Mouse (Mus musculus): ENCODE data around the gene Bri3bp. TPM values are rescaled to one million over a fixed set of nuclear protein-coding genes. Genes with fewer than 3 reads are reported as not detected.
A peak's percentile ranks its signal among the peaks of the same experiment; 100 is the strongest.

The Bri3bp gene
- polyA plus RNA-seq, 1 experiment: 45.8 TPM

DNA sequence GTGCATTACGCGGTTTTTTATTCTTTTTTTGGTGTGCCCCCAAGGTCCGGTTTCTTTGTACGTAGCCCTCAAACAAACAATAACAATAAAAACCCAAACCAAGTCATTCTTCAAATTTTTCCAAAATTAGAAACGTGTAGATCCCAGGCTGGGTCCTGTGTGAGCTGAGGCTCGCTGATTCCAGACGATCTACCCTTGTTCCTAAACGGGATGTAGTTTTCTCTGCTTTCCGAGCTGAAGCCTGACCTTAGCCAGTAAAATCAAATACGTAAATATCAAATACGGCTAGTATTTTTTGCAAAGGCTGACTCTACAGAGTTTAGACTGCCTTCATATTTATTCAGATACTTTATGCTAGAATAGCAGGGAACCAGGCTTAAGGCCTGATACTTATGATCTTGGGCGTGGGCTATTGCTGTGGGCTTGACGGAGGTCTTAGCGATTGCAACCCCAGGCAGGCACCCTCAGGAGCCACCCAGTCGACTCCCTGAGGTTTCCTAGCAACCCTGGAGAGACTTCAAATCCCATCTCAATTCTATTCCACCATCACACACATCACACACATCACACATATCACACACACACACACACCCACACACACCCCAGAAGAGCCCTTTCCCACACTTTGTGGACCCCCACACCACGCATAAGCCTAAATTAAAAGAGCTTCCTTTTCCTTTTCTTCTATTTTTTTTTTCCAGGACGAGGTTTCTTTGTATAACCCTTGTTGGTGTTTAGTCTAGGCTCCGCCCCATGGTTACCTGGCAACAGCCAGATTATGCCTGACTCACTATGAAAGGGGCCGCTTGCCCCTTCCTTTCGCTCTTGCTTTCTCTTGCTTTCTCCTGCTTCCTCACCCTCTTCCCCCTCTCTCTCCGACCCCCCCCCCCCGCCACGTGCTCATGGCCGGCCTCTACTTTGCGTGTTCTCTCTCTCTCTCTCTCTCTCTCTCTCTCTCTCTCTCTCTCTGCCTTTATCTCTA, 47.5 kb upstream of the Bri3bp start:
- TF ChIP-seq EP300 (IDR thresholded peaks at IDR 0.05; ENCODE audit: insufficient read depth, low read depth, low read length) (0 out of 2 replicates have a peak, but pooled peaks have one; percentile 3), POLR2A (IDR thresholded peaks at IDR 0.05; ENCODE audit: insufficient read depth, low read length) (no peak), CTCF (IDR thresholded peaks at IDR 0.05; ENCODE audit: low read depth, low read length) (no peak)
- peak overlapping the region; percentile 95 for H3K27ac ChIP-seq (ENCODE audit: insufficient read depth, low read length)
- no peaks in the 10 kb centered on the region for H3K27me3 ChIP-seq (ENCODE audit: control insufficient read depth, insufficient read depth, low read length, poor library complexity, severe bottlenecking)
- peak overlapping the region; percentile 47 for H3K4me3 ChIP-seq (ENCODE audit: low read depth, low read length)
- H3K36me3 ChIP-seq (ENCODE audit: control insufficient read depth, insufficient read depth, low read length, poor library complexity, severe bottlenecking): peaks cover under 1% of the 10 kb centered on the region; the same call in 1 of the 2 replicates
- no peaks in the 10 kb centered on the region for H3K9me3 ChIP-seq (replicated peaks; ENCODE audit: control insufficient read depth, insufficient read depth, low read length, poor library complexity, severe bottlenecking)
- H3K9ac ChIP-seq (ENCODE audit: low read depth, poor library complexity, severe bottlenecking): peak overlapping the region; percentile 68
- H3K4me1 ChIP-seq (ENCODE audit: control insufficient read depth, insufficient read depth, low read length): no peaks in the 10 kb centered on the region

DNA sequence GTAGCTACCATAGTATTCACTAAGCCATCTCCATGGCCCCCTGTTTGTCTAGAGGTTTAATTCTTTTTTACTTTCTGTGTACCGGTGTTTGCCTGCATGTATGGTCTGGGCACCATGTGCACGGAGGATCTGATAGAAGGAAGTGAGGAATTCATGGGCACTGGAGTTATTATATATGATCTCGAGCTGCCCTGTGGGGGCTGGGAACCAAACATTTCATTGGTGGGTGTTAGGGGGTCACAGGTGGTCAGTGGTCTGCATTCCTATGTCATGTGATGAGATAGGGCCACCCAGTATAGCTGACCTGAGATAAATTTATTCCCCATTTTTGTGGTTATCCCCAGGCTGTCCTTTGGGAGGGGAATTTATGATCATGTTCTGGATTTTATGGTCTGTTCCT, 46.4 kb upstream of the Bri3bp start:
- Histone ChIP-seq H3K4me1 (ENCODE audit: control insufficient read depth, insufficient read depth, low read length) (no peaks in the 10 kb centered on the region), H3K9me3 (replicated peaks; ENCODE audit: control insufficient read depth, insufficient read depth, low read length, poor library complexity, severe bottlenecking) (no peaks in the 10 kb centered on the region), H3K4me3 (ENCODE audit: low read depth, low read length) (no peak overlapping the region), H3K27ac (ENCODE audit: insufficient read depth, low read length) (peak overlapping the region; percentile 95; the same call in 1 of the 2 replicates), H3K9ac (ENCODE audit: low read depth, poor library complexity, severe bottlenecking) (peak overlapping the region; percentile 68), H3K27me3 (ENCODE audit: control insufficient read depth, insufficient read depth, low read length, poor library complexity, severe bottlenecking) (no peaks in the 10 kb centered on the region), H3K36me3 (ENCODE audit: control insufficient read depth, insufficient read depth, low read length, poor library complexity, severe bottlenecking) (no peaks in the 10 kb centered on the region)
- no peak for TF ChIP-seq POLR2A (IDR thresholded peaks at IDR 0.05; ENCODE audit: insufficient read depth, low read length)
- no peak for TF ChIP-seq EP300 (IDR thresholded peaks at IDR 0.05; ENCODE audit: insufficient read depth, low read depth, low read length)
- TF ChIP-seq CTCF (IDR thresholded peaks at IDR 0.05; ENCODE audit: low read depth, low read length): no peak

DNA sequence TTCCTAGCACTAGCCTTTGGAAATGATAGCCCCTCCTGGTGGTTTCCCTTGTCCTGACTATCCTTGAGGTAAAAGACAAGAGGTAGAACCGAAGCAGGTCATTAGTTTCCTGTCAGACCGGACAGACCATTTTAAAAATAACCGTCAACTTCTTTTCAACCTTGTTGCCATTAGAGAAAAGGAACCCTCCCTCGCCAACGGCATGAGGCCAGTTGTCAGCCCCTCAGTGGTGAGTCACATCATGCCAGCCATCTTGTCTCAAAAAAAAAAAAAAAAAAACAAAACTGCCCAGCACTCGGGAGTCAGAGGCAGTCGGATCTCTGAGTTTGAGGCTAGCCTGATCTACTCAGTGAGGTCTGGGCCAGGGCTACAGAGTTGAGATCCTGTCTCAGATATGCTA, 40.5 kb upstream of the Bri3bp start:
- Histone ChIP-seq H3K4me3 (ENCODE audit: low read depth, low read length) (no peak overlapping the region), H3K36me3 (ENCODE audit: control insufficient read depth, insufficient read depth, low read length, poor library complexity, severe bottlenecking) (no peaks in the 10 kb centered on the region), H3K27ac (ENCODE audit: insufficient read depth, low read length) (peak overlapping the region; percentile 45; the same call in 1 of the 2 replicates), H3K9me3 (replicated peaks; ENCODE audit: control insufficient read depth, insufficient read depth, low read length, poor library complexity, severe bottlenecking) (no peaks in the 10 kb centered on the region), H3K4me1 (ENCODE audit: control insufficient read depth, insufficient read depth, low read length) (no peaks in the 10 kb centered on the region), H3K9ac (ENCODE audit: low read depth, poor library complexity, severe bottlenecking) (no peak overlapping the region), H3K27me3 (ENCODE audit: control insufficient read depth, insufficient read depth, low read length, poor library complexity, severe bottlenecking) (no peaks in the 10 kb centered on the region)
- 0 out of 2 replicates have a peak, but pooled peaks have one; percentile 44 for TF ChIP-seq EP300 (IDR thresholded peaks at IDR 0.05; ENCODE audit: insufficient read depth, low read depth, low read length)
- TF ChIP-seq POLR2A (IDR thresholded peaks at IDR 0.05; ENCODE audit: insufficient read depth, low read length): no peak
- TF ChIP-seq CTCF (IDR thresholded peaks at IDR 0.05; ENCODE audit: low read depth, low read length): no peak

GRCm38 (mm10) chr5:125402476-125402875, 38.9 kb upstream of the Bri3bp start:
- Histone ChIP-seq H3K4me3 (ENCODE audit: low read depth, low read length) (peak overlapping the region; percentile 47), H3K27me3 (ENCODE audit: control insufficient read depth, insufficient read depth, low read length, poor library complexity, severe bottlenecking) (no peaks in the 10 kb centered on the region), H3K36me3 (ENCODE audit: control insufficient read depth, insufficient read depth, low read length, poor library complexity, severe bottlenecking) (no peaks in the 10 kb centered on the region), H3K27ac (ENCODE audit: insufficient read depth, low read length) (peak overlapping the region; percentile 66), H3K9me3 (replicated peaks; ENCODE audit: control insufficient read depth, insufficient read depth, low read length, poor library complexity, severe bottlenecking) (no peaks in the 10 kb centered on the region), H3K9ac (ENCODE audit: low read depth, poor library complexity, severe bottlenecking) (peak overlapping the region; percentile 56), H3K4me1 (ENCODE audit: control insufficient read depth, insufficient read depth, low read length) (no peaks in the 10 kb centered on the region)
- TF ChIP-seq CTCF (IDR thresholded peaks at IDR 0.05; ENCODE audit: low read depth, low read length): no peak

DNA sequence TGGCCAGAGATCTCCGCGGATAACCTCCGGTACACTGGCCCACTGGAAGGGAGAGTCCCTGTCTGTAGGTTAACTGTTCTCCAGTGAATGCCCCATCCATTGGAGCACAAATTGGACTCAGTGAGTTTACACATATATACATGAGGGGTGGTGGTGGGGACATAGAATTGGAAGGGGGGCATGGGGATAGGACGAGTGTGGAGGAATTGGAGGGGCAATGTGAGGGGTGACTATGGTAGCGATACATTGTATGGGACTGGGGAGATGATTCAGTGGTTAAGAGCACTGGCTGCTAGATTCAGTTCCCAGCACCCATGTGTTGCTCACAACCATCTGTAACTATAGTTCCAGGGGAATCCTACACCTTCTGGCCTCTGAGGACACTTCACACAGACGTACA, 38.4 kb upstream of the Bri3bp start:
- Histone ChIP-seq H3K9me3 (replicated peaks; ENCODE audit: control insufficient read depth, insufficient read depth, low read length, poor library complexity, severe bottlenecking) (no peaks in the 10 kb centered on the region), H3K27ac (ENCODE audit: insufficient read depth, low read length) (peak overlapping the region; percentile 66), H3K27me3 (ENCODE audit: control insufficient read depth, insufficient read depth, low read length, poor library complexity, severe bottlenecking) (no peaks in the 10 kb centered on the region), H3K36me3 (ENCODE audit: control insufficient read depth, insufficient read depth, low read length, poor library complexity, severe bottlenecking) (no peaks in the 10 kb centered on the region), H3K4me1 (ENCODE audit: control insufficient read depth, insufficient read depth, low read length) (no peaks in the 10 kb centered on the region), H3K4me3 (ENCODE audit: low read depth, low read length) (peak overlapping the region; percentile 47), H3K9ac (ENCODE audit: low read depth, poor library complexity, severe bottlenecking) (peak overlapping the region; percentile 56)
- TF ChIP-seq CTCF (IDR thresholded peaks at IDR 0.05; ENCODE audit: low read depth, low read length) (no peak), POLR2A (IDR thresholded peaks at IDR 0.05; ENCODE audit: insufficient read depth, low read length) (no peak), EP300 (IDR thresholded peaks at IDR 0.05; ENCODE audit: insufficient read depth, low read depth, low read length) (no peak)
